Mouse (Mus musculus): ENCODE results near the gene Ptprd.
"Not testable (repeated sequence)": the region's sequence is repeated elsewhere in the genome, so short reads cannot be mapped to it uniquely, and the experiment has no call there.

Gene Ptprd

DNA sequence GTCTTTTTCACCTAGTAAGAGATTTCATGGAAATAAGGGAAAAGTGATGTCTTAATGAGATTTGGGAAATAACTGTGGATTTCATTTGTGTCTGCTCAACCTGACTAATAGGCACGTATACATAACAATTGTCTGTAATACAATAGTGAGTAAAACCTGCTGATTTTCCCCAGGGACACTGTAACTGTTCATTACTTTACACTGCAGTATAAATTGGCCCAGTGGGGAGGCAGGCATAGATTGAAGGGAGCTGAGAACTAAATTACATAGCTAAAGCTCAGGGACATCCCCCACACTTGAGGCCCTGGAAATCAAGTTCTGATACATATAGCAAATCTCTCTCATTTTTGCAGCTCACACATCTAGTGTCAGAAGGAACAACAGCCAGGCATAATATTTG is 209.7 kb downstream of the Ptprd start:
- in situ Hi-C loops (cut with MboI; ENCODE audit: low pct_unique_long_range_greater_than_20kb in 1 of 2, low sequenced_read_pairs in 2 of 2, unreplicated experiment in 1 of 2), result no loop called here

DNA sequence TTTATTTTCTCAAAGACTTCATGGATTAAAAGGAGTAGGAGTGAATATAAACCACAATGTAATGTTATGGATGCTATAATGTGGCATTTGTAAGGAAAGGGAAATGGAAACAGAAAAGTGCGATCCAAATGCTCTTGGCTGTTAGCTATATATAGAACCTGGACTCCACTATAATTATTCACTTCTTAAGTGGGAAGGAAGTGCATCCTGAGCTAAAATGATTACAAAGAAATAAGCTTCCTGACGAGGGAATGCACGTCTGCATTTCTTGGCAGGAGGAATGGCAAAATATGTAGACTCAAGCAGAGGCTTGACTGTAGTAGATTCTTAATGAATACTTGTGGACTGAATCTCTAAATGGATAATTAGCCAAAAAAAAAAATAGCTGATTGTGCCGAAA is 219.1 kb downstream of the Ptprd start:
- in situ Hi-C loops (cut with MboI; ENCODE audit: low pct_unique_long_range_greater_than_20kb in 1 of 2, low sequenced_read_pairs in 2 of 2, unreplicated experiment in 1 of 2), result no loop called here

DNA sequence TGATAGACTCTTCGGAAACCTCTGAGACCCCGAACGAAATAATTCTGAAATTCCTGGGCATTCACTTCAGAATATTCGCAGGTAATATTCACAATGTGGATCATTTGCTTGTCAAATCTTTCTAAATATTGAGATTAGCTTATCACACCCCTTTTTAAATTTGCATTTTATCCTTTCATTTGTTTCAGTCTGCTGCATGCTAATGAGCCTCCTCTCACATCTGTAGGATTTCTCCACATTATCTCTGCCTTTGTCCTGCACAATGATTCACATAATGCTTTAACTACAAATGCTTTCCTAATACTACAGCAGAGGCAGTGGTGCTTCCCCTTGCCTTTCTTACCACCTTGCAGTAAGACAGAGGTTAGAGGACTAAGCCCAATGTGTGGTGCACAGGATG is 229.7 kb downstream of the Ptprd start:
- in situ Hi-C loops (cut with MboI; ENCODE audit: low pct_unique_long_range_greater_than_20kb in 1 of 2, low sequenced_read_pairs in 2 of 2, unreplicated experiment in 1 of 2), result no loop called here

DNA sequence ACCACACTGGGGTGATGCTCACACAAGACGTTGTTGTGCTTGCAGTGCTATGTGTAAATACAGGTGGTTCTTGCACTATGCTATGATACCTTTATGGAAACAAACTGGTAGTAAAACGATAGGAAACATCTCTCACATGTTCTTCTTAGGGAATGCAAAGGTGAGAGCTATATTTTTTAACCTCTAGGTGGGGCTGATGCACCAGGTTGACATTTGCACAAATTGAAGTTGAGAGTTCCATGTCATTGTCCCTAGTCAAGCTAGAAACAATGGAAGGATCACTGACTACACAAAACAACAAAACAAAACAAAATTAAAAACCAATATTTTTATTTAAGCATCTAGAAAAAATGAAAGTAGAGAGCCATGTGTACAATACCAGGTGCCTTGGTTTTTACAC is 250.1 kb downstream of the Ptprd start:
- in situ Hi-C loops (cut with MboI; ENCODE audit: low pct_unique_long_range_greater_than_20kb in 1 of 2, low sequenced_read_pairs in 2 of 2, unreplicated experiment in 1 of 2), result no loop called here

DNA sequence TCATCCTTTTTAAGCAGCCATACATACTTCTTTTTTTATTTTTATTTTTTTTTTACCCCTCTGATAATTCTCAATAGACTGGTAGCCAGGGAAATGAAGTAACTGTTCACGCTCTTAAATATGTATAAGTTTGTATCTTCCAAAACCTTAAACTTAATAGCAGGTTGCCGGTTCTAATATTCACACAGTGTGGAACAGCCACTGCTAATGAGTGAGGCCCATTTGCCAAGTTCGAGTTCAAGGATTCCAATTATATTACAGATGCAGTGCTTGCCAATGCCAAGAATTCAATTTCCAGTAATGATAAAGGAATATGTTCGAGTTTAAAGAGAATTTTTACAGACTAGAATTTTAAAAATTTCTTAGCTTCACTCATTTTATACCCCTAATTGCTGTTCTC is 322.3 kb downstream of the Ptprd start:
- in situ Hi-C loops (cut with MboI; ENCODE audit: low pct_unique_long_range_greater_than_20kb in 1 of 2, low sequenced_read_pairs in 2 of 2, unreplicated experiment in 1 of 2), result no loop called here

DNA sequence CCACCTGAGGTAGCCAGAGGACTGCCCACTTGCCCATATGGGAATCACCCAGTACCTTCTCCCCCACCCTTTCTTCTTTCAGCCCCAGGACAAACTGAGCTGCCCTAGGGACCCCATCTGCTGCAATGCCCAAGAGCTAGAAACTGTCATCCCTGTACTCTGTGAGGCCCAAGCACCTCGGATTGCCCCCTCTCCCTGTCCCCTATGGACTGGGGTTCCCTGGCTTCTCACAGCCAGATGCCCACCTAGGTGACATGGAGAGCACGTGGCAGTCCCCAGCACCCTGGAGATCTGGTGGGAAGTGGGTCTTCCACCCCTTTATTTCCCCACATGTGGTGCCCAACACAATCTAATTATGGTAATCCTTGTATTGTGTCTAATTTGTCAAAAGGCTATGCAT is 331.5 kb downstream of the Ptprd start:
- in situ Hi-C loops (cut with MboI; ENCODE audit: low pct_unique_long_range_greater_than_20kb in 1 of 2, low sequenced_read_pairs in 2 of 2, unreplicated experiment in 1 of 2), result no loop called here

DNA sequence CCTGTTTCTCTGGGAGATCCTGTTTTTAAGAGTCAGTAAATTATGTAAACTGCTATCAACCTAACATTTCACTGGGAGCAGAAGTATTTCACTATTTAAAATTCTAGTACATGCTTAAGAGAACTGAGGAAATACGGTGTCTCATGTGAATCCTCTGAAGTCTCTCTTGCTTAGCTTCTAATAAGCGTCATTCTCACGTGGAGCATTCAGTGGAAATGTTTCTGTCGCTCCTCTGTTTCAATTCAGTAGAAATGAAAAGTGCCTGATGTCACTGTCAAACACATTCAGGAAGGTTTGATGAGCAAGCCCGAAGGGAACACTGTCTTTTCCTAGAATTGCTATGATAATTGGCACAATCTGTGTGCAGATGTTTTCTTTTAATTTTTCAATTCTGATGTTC is 350.5 kb downstream of the Ptprd start:
- in situ Hi-C loops (cut with MboI; ENCODE audit: low pct_unique_long_range_greater_than_20kb in 1 of 2, low sequenced_read_pairs in 2 of 2, unreplicated experiment in 1 of 2), result no loop called here

DNA sequence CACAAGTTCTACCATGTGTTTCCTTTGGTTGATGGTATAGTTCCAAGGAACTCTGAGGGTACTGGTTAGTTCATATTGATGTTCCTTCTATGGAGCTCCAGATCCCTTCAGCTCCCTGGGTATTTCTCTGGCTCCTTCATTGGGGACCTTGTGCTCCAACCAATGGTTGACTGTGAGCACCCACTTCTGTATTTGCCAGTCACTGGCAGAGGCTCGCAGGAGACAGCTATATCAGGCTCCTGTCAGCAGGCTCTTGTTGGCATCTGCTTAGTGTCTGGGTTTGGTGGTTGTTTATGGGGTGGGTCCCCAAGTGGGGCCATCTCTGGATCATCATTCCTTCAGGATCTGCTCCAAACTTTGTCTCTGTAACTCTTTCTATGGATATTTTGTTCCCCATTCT is 414.4 kb downstream of the Ptprd start:
- in situ Hi-C loops (cut with MboI; ENCODE audit: low pct_unique_long_range_greater_than_20kb in 1 of 2, low sequenced_read_pairs in 2 of 2, unreplicated experiment in 1 of 2), result not testable (repeated sequence)

DNA sequence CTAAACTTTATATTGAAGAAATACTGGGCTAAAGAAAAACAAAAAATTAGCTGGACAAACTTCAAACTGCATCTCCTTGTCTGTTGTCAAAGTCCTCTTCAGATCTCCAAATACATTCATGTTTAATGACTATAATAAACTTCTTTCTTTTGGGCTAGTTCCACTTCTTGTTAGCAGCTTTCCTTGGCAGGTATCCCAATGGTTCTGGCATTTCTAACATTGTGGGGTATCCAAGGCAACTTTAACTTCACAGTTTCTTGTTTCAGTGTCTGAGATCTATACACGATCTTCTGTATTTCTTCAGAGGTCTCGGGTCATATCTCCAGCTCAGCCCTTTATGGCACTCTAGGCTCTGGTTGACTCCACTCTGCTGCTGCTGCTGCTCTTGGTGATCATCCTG is 434.5 kb downstream of the Ptprd start:
- in situ Hi-C loops (cut with MboI; ENCODE audit: low pct_unique_long_range_greater_than_20kb in 1 of 2, low sequenced_read_pairs in 2 of 2, unreplicated experiment in 1 of 2), result no loop called here

DNA sequence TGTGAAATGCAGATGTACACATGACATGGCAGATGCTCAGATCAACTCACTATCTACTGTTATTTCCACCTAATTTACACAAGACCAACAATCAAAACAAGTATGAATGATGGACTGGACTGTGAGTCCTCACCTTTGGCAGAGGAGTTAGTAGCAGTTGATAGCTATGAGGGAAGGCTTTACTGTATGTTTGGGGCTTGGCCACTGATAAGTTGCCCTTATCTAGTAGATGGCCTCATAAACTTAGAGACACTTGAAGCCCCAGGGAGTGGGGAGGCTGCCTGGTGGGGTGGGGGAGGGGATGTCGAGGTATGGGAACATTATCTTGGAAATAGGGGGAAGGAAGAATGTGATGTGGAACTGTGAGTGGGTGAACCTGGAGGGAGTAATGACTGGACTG is 448.0 kb downstream of the Ptprd start:
- in situ Hi-C loops (cut with MboI; ENCODE audit: low pct_unique_long_range_greater_than_20kb in 1 of 2, low sequenced_read_pairs in 2 of 2, unreplicated experiment in 1 of 2), result no loop called here

DNA sequence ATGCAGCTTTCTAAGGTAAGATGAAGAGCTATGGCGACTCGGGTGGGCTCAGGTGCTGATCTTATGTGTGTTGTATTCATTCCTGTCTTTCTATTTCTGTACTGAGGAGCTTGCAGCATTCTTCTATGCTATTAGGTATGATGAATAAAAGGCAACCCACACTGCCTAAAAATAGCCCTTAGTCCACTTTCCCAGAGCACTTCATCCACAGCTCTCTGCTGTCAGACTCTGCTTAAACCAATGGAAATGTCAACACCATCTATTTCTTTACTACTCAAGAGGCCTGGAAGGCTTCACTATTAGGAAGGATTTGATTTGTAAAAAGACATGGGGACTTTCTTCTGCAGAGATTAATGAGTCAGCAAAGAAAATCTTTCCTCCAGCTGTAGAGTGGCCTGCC is 468.4 kb downstream of the Ptprd start:
- in situ Hi-C loops (cut with MboI; ENCODE audit: low pct_unique_long_range_greater_than_20kb in 1 of 2, low sequenced_read_pairs in 2 of 2, unreplicated experiment in 1 of 2), result no loop called here

DNA sequence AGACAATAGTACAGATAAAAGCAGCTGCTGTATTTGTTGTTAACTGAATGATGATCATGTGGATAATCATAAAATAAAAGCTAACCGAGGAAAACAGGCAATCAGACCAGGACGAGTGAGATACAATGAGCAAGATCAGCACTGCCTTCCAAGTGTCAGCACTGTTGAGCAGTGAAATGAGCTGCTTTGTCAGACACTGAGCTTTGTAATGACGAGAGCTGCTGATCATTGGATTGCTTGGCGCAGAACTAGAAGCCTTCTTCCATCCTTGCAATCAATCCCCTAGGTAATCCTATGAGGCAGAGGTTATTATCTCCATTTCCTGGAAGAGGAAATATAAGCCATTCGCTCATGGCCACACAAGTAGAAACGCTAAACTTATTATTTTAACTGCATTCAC is 489.9 kb downstream of the Ptprd start:
- in situ Hi-C loops (cut with MboI; ENCODE audit: low pct_unique_long_range_greater_than_20kb in 1 of 2, low sequenced_read_pairs in 2 of 2, unreplicated experiment in 1 of 2), result no loop called here

DNA sequence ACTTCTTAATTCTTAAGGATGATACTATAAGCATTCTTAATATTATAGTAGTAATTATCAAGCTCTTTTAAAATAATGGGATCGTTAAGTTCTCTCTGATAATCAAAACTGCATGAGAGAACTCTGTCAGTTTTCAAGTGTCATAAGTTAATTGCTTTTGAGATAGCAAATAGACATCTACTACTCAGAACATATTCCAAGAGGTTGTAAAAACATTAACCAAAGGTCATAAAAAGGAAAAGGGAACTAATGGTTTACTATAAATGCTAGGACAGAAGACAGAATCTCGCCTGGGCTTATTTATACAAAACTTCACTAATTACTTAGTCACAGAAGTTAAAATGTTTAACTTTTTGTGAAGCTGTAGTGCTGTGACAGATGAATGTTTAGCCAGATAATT is 494.0 kb downstream of the Ptprd start:
- in situ Hi-C loops (cut with MboI; ENCODE audit: low pct_unique_long_range_greater_than_20kb in 1 of 2, low sequenced_read_pairs in 2 of 2, unreplicated experiment in 1 of 2), result no loop called here

DNA sequence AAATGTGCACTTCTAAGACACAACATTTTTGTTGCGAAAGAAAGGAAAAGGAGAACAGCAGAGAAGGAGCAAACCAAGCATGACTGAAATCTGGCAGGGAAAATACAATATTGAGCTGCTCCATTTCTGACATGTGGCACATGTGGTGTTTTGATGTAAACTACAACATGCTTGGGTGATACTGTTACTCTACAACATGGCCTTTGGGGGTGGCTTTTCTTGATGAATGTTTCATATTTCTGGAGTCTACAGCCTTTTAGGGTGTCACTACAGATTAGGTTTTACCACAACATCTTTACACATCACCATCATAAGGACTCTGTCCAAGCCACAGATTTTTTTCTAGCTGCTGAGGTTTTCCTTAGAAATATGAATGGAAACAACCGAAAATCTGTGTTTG is 501.5 kb downstream of the Ptprd start:
- in situ Hi-C loops (cut with MboI; ENCODE audit: low pct_unique_long_range_greater_than_20kb in 1 of 2, low sequenced_read_pairs in 2 of 2, unreplicated experiment in 1 of 2), result no loop called here

DNA sequence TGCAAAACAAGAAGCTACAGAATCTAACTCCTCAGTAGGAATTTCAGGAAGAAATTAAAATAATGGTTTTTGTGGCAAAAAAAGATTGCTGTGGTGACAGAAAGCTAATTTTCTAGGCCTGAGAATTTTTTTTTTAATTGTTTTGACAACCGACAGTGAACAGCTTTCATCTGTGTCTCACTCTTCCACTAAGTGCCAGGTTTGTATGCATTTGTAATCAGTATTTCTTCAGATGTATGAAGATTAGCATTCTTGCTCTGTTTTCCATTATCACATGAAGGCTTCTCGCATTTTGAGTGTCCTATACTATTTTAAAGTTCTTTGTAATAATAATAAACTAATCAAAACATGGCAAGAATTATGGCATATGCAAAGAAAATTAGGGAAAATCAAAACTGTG is 513.5 kb downstream of the Ptprd start:
- in situ Hi-C loops (cut with MboI; ENCODE audit: low pct_unique_long_range_greater_than_20kb in 1 of 2, low sequenced_read_pairs in 2 of 2, unreplicated experiment in 1 of 2), result no loop called here

DNA sequence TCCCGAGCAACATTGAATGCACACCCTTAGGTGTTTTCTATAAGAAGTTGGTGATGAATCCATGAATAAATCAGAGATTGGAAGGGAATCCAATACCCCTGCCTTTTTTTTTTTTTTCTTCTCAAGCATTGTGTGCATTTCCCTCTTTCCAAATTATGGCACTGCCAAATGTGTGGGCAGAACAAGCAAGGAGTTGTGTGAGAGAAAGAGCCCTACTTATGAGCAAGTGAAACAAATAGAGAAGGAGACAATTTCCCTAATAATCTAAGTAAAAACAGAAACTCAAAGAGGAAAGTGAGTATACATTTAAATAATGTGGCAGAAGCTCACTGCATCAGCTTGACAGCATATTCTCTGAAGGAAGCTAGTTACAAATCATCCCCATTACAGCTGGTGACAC is 536.0 kb downstream of the Ptprd start:
- in situ Hi-C loops (cut with MboI; ENCODE audit: low pct_unique_long_range_greater_than_20kb in 1 of 2, low sequenced_read_pairs in 2 of 2, unreplicated experiment in 1 of 2), result no loop called here

DNA sequence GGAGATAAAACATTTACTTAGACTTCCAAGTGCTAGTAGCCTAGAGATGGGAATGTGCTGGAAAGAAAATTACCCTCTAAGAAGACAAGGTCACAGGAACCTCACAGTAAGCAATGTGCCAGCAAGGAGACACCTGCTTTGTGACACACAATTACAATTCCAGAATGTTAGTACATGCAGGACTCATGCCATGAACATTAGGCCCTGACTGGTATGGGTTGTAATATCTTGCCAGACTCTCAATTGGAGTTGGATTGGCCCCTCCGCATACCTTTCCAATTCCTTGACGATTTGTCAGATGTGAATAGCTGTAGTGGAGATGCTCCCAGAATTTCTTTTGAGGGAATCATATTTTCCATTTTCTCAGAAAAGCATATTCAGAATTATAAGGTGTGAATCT is 547.0 kb downstream of the Ptprd start:
- in situ Hi-C loops (cut with MboI; ENCODE audit: low pct_unique_long_range_greater_than_20kb in 1 of 2, low sequenced_read_pairs in 2 of 2, unreplicated experiment in 1 of 2), result no loop called here

DNA sequence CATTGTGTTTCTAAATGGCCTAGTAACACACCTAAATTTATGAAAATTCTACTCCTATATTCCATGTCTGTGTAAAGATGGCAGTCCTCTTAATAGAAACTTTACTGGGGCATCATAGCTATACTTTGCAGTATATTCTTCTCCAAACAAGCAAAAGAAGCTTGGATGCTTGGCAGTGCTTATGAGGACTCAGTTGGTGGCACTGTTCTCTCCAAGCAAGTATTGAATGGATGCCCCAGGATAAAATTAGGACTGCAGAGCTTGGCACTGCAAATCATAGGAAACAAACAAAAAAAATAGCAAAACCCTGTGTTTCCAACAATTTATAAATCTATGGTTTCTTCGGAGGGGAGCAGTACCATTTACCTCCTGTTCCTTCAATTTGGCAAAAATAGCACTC is 549.5 kb downstream of the Ptprd start:
- in situ Hi-C loops (cut with MboI; ENCODE audit: low pct_unique_long_range_greater_than_20kb in 1 of 2, low sequenced_read_pairs in 2 of 2, unreplicated experiment in 1 of 2), result no loop called here

DNA sequence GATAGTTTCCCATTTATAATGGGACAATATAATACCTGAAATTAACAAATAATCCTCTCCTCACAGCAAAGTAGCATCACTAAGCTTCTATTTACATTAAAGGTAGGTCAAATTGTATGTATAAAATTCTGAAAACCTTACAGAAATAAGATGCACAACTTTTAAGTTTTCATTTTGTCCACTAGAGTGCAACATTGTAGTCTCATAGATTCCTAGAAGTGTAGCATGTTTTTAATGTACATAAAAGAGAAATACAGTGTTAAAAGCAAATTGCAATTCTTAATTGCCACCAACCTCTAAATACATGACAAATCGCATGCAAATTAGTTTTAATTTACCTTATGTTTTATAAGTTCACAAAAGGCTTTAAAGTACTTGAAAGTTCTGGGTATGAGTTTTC is 556.1 kb downstream of the Ptprd start:
- in situ Hi-C loops (cut with MboI; ENCODE audit: low pct_unique_long_range_greater_than_20kb in 1 of 2, low sequenced_read_pairs in 2 of 2, unreplicated experiment in 1 of 2), result no loop called here

DNA sequence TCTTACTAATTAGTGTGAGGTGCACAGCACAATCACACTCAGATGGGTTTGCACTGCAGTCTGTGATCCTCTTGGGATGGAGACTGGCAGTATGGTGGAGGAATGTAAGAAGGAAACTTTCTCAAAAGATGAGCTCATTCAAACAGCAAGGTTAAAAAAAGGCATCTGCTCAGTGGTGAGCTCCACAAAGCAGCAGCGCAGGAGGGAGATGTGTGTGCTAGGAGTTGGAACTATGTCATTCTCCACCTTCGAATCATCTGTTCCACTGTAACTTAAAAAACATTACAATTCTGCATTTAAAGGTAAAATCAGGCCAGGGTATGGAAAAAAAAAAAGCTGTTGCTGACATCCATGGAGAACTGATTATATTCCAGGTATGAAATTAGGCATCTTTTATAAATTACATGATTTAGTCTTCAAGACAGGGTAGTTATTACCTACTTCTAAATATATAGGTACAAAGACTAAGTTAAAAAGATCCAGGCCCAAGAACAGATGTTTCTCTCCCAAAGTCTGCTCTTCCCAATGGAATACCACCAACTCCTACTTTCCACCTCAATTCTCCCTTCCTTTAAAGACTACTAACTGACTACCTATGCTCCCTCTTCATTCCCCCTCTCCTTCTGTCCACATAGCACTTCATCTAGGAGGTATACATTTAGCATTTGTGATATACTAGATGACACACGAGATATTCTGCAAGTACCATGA is 562.0 kb downstream of the Ptprd start:
- in situ Hi-C loops (cut with MboI; ENCODE audit: low pct_unique_long_range_greater_than_20kb in 1 of 2, low sequenced_read_pairs in 2 of 2, unreplicated experiment in 1 of 2), result no loop called here

DNA sequence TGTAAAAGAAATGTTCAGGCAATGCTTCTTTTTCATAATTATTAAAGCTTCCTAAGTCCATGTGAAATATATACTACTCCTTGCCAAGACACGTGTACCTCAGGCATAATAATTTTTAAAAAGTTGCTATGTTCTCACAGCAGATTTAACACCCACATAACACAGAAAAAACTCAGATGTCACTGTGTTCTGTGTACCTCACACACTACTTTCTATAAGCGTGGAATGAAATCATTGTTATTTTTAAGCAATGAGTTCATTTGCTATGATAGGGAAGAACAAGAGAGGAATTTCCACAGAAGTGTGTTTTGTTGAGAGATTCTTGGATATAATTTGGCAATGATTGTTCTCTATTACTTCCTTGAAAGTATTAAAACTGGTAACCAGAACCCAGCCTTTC is 562.9 kb downstream of the Ptprd start:
- in situ Hi-C loops (cut with MboI; ENCODE audit: low pct_unique_long_range_greater_than_20kb in 1 of 2, low sequenced_read_pairs in 2 of 2, unreplicated experiment in 1 of 2), result no loop called here

Measured in mouse embryonic stem cell (cell line).